Mouse (Mus musculus): Measurements from ENCODE around the gene Naa20. TPM values are rescaled to one million over a fixed set of nuclear protein-coding genes. Genes with fewer than 3 reads are reported as not detected.

Gene Naa20
- total and polyA plus RNA-seq, 3 experiments = 79.8 to 264 (median 121) TPM

DNA sequence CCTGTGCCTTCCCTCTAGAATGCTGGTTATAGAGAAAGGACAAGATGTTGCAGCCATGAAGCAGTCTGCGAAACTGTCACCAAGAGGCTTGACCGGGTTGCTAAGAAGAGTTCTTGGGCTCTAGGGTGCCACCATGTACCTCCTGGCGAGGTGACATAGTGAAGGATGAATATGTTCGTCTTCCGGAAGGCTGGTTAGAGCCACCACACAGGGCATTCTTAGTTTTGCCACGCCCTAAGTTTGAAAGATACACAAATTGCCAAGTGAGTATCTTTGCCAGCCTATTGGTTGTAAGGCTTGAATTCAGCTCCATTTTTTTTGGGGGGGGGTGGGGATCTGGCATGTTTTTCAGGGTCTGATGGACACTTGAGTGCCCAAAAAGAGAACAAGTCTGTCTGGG is 56.2 kb downstream of the Naa20 start:
- Histone ChIP-seq H3K4me2 (ENCODE audit: insufficient read depth, low read depth, poor library complexity, severe bottlenecking) (no peak overlapping the region), H3K4me3 (replicated peaks in 1 of 3; ENCODE audit: low read depth in 2 of 3, low read length in 2 of 3, poor library complexity in 1 of 3) (no peak overlapping the region), H3K36me3 (replicated peaks in 1 of 2; ENCODE audit: control insufficient read depth in 1 of 2, insufficient read depth in 1 of 2, low read length in 1 of 2) (no peaks in the 10 kb centered on the region), H3K9ac (ENCODE audit: insufficient read depth, low read depth) (no peak overlapping the region), H3K27me3 (replicated peaks) (no peaks in the 10 kb centered on the region), H3K9me3 (replicated peaks; ENCODE audit: low read length) (peaks cover 2% of the 10 kb centered on the region), H3K79me2 (replicated peaks; ENCODE audit: control insufficient read depth, extremely low read depth, insufficient read depth, poor library complexity, severe bottlenecking) (no peaks in the 10 kb centered on the region), H3K4me1 (ENCODE audit: control insufficient read depth in 1 of 2, insufficient read depth in 2 of 2) (no peaks in the 10 kb centered on the region), H3K27ac (ENCODE audit: insufficient read depth, low read depth) (no peak overlapping the region)
- no peak for TF ChIP-seq MAZ (IDR thresholded peaks at IDR 0.05; ENCODE audit: low read depth, low read length)
- dilution Hi-C loops (cut with MboI; ENCODE audit: extremely low pct_ligation_motif_present, extremely low pct_unique_long_range_greater_than_20kb, low sequenced_read_pairs) = no loop called here
- in situ Hi-C loops (cut with MboI; ENCODE audit: low pct_ligation_motif_present, low pct_unique_long_range_greater_than_20kb, low sequenced_read_pairs) = loop anchor here (10.0 to 25.0 kb wide), 4 partner anchors 279 to 654 kb away; no protein-coding TSS in a partner anchor
- no peak for DNase-seq (ENCODE audit: extremely low read depth)

DNA sequence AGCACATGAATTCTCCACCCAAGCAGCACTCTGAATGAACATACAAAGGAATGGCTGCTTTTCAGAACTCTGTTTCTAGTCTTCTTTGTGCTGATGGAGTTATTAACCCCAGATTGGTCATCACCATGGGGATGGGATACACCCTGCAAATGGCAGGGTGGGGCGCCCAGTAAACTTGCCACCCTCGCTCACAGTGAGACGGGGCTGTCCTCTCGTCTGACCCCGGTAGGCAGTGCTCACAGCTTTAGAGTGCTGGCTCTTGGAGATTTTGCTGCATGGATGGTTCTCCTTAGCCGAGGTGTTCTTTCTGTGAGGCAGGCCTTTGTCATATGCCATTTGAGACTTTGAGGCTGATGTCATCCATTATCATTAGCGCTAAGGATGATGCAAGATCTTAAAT is 56.7 kb downstream of the Naa20 start:
- in situ Hi-C loops (cut with MboI; ENCODE audit: low pct_ligation_motif_present, low pct_unique_long_range_greater_than_20kb, low sequenced_read_pairs) = loop anchor here (10.0 to 25.0 kb wide), 4 partner anchors 279 to 654 kb away; no protein-coding TSS in a partner anchor

DNA sequence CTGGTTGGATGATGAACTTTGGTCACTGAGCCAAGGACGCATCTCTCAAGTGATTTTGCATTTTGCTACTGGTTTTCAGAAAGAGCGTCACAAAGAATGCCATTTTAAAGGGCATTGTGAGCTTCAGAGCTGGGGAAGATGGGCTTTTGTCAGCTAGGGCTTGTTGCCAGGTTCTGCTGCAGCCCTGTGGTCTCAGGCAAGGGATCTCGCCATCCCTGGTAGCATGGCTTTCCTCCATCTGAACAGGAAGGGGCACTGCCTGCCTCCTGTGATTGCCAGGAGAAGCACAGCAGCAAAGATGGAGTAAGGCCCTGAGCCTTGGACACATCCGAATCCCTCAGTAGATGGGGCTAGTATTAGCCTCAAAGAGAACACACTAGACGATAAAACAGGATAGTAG is 60.0 kb downstream of the Naa20 start:
- H3K27me3 ChIP-seq (replicated peaks) = no peaks in the 10 kb centered on the region
- in situ Hi-C loops (cut with MboI; ENCODE audit: low pct_ligation_motif_present, low pct_unique_long_range_greater_than_20kb, low sequenced_read_pairs) = loop anchor here (25.0 kb wide), 2 partner anchors 275 to 650 kb away; no protein-coding TSS in a partner anchor
- dilution Hi-C loops (cut with MboI; ENCODE audit: extremely low pct_ligation_motif_present, extremely low pct_unique_long_range_greater_than_20kb, low sequenced_read_pairs) = no loop called here
- H3K36me3 ChIP-seq (replicated peaks in 1 of 2; ENCODE audit: control insufficient read depth in 1 of 2, insufficient read depth in 1 of 2, low read length in 1 of 2) = no peaks in the 10 kb centered on the region
- no peak for TF ChIP-seq USF2 (conservative IDR thresholded peaks at IDR 0.05; ENCODE audit: low read depth, low read length)
- TF ChIP-seq CHD1 (IDR thresholded peaks at IDR 0.05; ENCODE audit: low read depth, low read length) = no peak
- H3K79me2 ChIP-seq (replicated peaks; ENCODE audit: control insufficient read depth, extremely low read depth, insufficient read depth, poor library complexity, severe bottlenecking) = no peaks in the 10 kb centered on the region
- peaks cover 2% of the 10 kb centered on the region for H3K9me3 ChIP-seq (replicated peaks; ENCODE audit: low read length)
- H3K4me2 ChIP-seq (ENCODE audit: insufficient read depth, low read depth, poor library complexity, severe bottlenecking) = no peak overlapping the region
- no peak overlapping the region for H3K27ac ChIP-seq (ENCODE audit: insufficient read depth, low read depth)
- H3K4me3 ChIP-seq (replicated peaks in 1 of 3; ENCODE audit: low read depth in 2 of 3, low read length in 2 of 3, poor library complexity in 1 of 3) = no peak overlapping the region
- no peak for DNase-seq (ENCODE audit: extremely low read depth)
- peaks cover 0 to 4% of the 10 kb centered on the region in 2 experiments; a peak in 1 of 4 replicates for H3K4me1 ChIP-seq (ENCODE audit: control insufficient read depth in 1 of 2, insufficient read depth in 2 of 2)
- no peak overlapping the region for H3K9ac ChIP-seq (ENCODE audit: insufficient read depth, low read depth)

More for the DNA sequence above, 56.7 kb downstream of the Naa20 start:
- no peaks in the 10 kb centered on the region for H3K79me2 ChIP-seq (replicated peaks; ENCODE audit: control insufficient read depth, extremely low read depth, insufficient read depth, poor library complexity, severe bottlenecking)
- no peak overlapping the region for H3K27ac ChIP-seq (ENCODE audit: insufficient read depth, low read depth)
- no peaks in the 10 kb centered on the region for H3K4me1 ChIP-seq (ENCODE audit: control insufficient read depth in 1 of 2, insufficient read depth in 2 of 2)
- no peak overlapping the region for H3K9ac ChIP-seq (ENCODE audit: insufficient read depth, low read depth)
- H3K4me3 ChIP-seq (replicated peaks in 1 of 3; ENCODE audit: low read depth in 2 of 3, low read length in 2 of 3, poor library complexity in 1 of 3) = no peak overlapping the region
- H3K9me3 ChIP-seq (replicated peaks; ENCODE audit: low read length) = peaks cover 2% of the 10 kb centered on the region
- H3K36me3 ChIP-seq (replicated peaks in 1 of 2; ENCODE audit: control insufficient read depth in 1 of 2, insufficient read depth in 1 of 2, low read length in 1 of 2) = no peaks in the 10 kb centered on the region
- no peak for DNase-seq (ENCODE audit: extremely low read depth)
- no peaks in the 10 kb centered on the region for H3K27me3 ChIP-seq (replicated peaks)
- no peak for TF ChIP-seq RCOR1 (conservative IDR thresholded peaks at IDR 0.05; ENCODE audit: low read depth, low read length)
- TF ChIP-seq SMC3 (IDR thresholded peaks at IDR 0.05; ENCODE audit: low read depth, low read length) = no peak
- TF ChIP-seq POLR2AphosphoS2 (IDR thresholded peaks at IDR 0.05; ENCODE audit: low read depth, low read length) = no peak
- no peak for TF ChIP-seq ZNF384 (IDR thresholded peaks at IDR 0.05; ENCODE audit: low read depth, low read length)
- TF ChIP-seq TBP (conservative IDR thresholded peaks at IDR 0.05; ENCODE audit: low read depth, low read length) = no peak
- TF ChIP-seq USF2 (conservative IDR thresholded peaks at IDR 0.05; ENCODE audit: low read depth, low read length) = no peak
- TF ChIP-seq SIN3A (IDR thresholded peaks at IDR 0.05; ENCODE audit: low read length) = no peak
- TF ChIP-seq ZC3H11A (IDR thresholded peaks at IDR 0.05; ENCODE audit: low read depth, low read length) = no peak
- no peak for TF ChIP-seq KAT2A (IDR thresholded peaks at IDR 0.05; ENCODE audit: insufficient replicate concordance, low read length)
- TF ChIP-seq USF1 (IDR thresholded peaks at IDR 0.05; ENCODE audit: low read depth, low read length) = no peak
- TF ChIP-seq EP300 (IDR thresholded peaks at IDR 0.05; ENCODE audit: low read length) = no peak
- no peak overlapping the region for H3K4me2 ChIP-seq (ENCODE audit: insufficient read depth, low read depth, poor library complexity, severe bottlenecking)
- dilution Hi-C loops (cut with MboI; ENCODE audit: extremely low pct_ligation_motif_present, extremely low pct_unique_long_range_greater_than_20kb, low sequenced_read_pairs) = no loop called here

Other genes with a start within 250 kb of the Naa20 start
- gene Rin2, start 226.9 kb upstream of the Naa20 start, total RNA-seq (2012; rRNA removed) = 0.04 and 0.08 TPM in 2 replicates
- 0.05 and 0.12 TPM in 2 replicates for gene Rin2, start 226.9 kb upstream of the Naa20 start, total RNA-seq (2014; rRNA removed)
- gene Rin2, start 226.9 kb upstream of the Naa20 start, polyA plus RNA-seq (2012; ENCODE audit: insufficient read length, low read depth) = 0.07 and 0.10 TPM in 2 replicates
- not detected in 2 replicates for gene Cfap61, start 32.7 kb downstream of the Naa20 start, total RNA-seq (2012; rRNA removed)
- gene Cfap61, start 32.7 kb downstream of the Naa20 start, total RNA-seq (2014; rRNA removed) = 0.41 TPM in 1 of 2 replicates, not detected in the other
- gene Cfap61, start 32.7 kb downstream of the Naa20 start, polyA plus RNA-seq (2012; ENCODE audit: insufficient read length, low read depth) = 0.34 and 0.70 TPM in 2 replicates
- gene Crnkl1, start 32.9 kb downstream of the Naa20 start, total RNA-seq (2012; rRNA removed) = 18.8 and 22.1 TPM in 2 replicates
- gene Crnkl1, start 32.9 kb downstream of the Naa20 start, total RNA-seq (2014; rRNA removed) = 31.6 and 33.5 TPM in 2 replicates
- gene Crnkl1, start 32.9 kb downstream of the Naa20 start, polyA plus RNA-seq (2012; ENCODE audit: insufficient read length, low read depth) = 30.4 and 30.7 TPM in 2 replicates

All from CH12.LX (cell line).